Mouse (Mus musculus) intestine, embryonic 14.5 days (tissue): ENCODE data around the gene Wdr13. TPM values are rescaled to one million over a fixed set of nuclear protein-coding genes. Genes with fewer than 3 reads are reported as not detected.
"Not testable (repeated sequence)": the region's sequence is repeated elsewhere in the genome, so short reads cannot be mapped to it uniquely, and the experiment has no call there.

Experiments
- ATAC-seq: fragments of 200-750 bp; cut with Nextera tagmentation; replicated peaks from 2 replicates; pipeline ENCODE4 v1.8.0; 2017; ENCODE audit warnings: low read depth, moderate number of reproducible peaks, moderate TSS enrichment, moderate library complexity; ENCODE audit not compliant: low FRiP score, low TSS enrichment
- DNase-seq: peaks from one replicate; pipeline ENCODE4 v3.0.0-alpha.2; 2018; ENCODE audit warnings: low spot score
- H3K27ac ChIP-seq: fragments of 300-500 bp; sonication (generic); 2 replicates; pipeline ENCODE4 v1.5.1; 2014; ENCODE audit warnings: low read depth, mild to moderate bottlenecking, control low read depth
- H3K27me3 ChIP-seq: fragments of 300-500 bp; sonication (generic); replicated peaks from 2 replicates; pipeline ENCODE4 v1.6.1; 2014; ENCODE audit warnings: low read length, control low read depth; ENCODE audit not compliant: control insufficient read depth, insufficient read depth
- H3K36me3 ChIP-seq: fragments of 300-500 bp; sonication (generic); 2 replicates; pipeline ENCODE4 v1.6.1; 2014; ENCODE audit warnings: low read length, control low read depth; ENCODE audit not compliant: control insufficient read depth, insufficient read depth
- H3K4me1 ChIP-seq: fragments of 300-500 bp; sonication (generic); replicated peaks from 2 replicates; pipeline ENCODE4 v1.6.1; 2014; ENCODE audit warnings: low read length, control low read depth, mixed read lengths; ENCODE audit not compliant: control insufficient read depth, insufficient read depth
- H3K4me2 ChIP-seq: fragments of 300-500 bp; sonication (generic); 2 replicates; pipeline ENCODE4 v1.6.1; 2014; ENCODE audit warnings: low read length
- H3K4me3 ChIP-seq: fragments of 300-500 bp; sonication (generic); 2 replicates; pipeline ENCODE4 v1.5.1; 2014; ENCODE audit warnings: low read depth, low read length, control low read depth, mixed read lengths
- H3K9ac ChIP-seq: fragments of 300-500 bp; sonication (generic); 2 replicates; pipeline ENCODE4 v1.6.1; 2014; ENCODE audit warnings: mild to moderate bottlenecking, low read length
- H3K9me3 ChIP-seq: fragments of 300-500 bp; sonication (generic); 2 replicates; pipeline ENCODE4 v1.6.1; 2016; ENCODE audit warnings: low read length, control low read depth; ENCODE audit not compliant: control insufficient read depth
- WGBS: fragments of 180-500 bp; shearing (Covaris S2); extraction: QIAGEN DNeasy Blood & Tissue Kit; methylation state at CpG from one replicate; pipeline ENCODE4 v1.1.7; 2014; 5-methylcytosine and 5-hydroxymethylcytosine counted together
- polyA plus RNA-seq: library from polyadenylated mRNA; unstranded; fragments of >200 nt; fragmentation: Nextera tagmentation; extraction: Ambion mirVana; gene quantifications from 2 replicates; pipeline ENCODE4 v1.2.1, GENCODE M21; 2014

The Wdr13 gene
- polyA plus RNA-seq, 1 experiment from 2014 or later, result 23.3 TPM

- Histone ChIP-seq H3K27me3 (no peaks in the 10 kb centered on the region), H3K4me2 (peak overlapping the region; percentile 46), H3K27ac (no peak overlapping the region), H3K4me1 (0 out of 2 replicates have a peak, but pooled peaks cover 4% of the 10 kb centered on the region), H3K4me3 (peak overlapping the region; percentile 31), H3K9ac (peak overlapping the region; percentile 29; the same call in 1 of the 2 replicates), H3K36me3 (no peaks in the 10 kb centered on the region), H3K9me3 (no peaks in the 10 kb centered on the region)
- DNase-seq (peak; percentile 90), ATAC-seq (peak; percentile 97)
- whole genome bisulfite sequencing, result 12% methylated on average over 17 of the region's 19 CpGs
These were observed 35.9 kb downstream of the Wdr13 start for GRCm38 (mm10) chrX:8096787-8097242.

DNA sequence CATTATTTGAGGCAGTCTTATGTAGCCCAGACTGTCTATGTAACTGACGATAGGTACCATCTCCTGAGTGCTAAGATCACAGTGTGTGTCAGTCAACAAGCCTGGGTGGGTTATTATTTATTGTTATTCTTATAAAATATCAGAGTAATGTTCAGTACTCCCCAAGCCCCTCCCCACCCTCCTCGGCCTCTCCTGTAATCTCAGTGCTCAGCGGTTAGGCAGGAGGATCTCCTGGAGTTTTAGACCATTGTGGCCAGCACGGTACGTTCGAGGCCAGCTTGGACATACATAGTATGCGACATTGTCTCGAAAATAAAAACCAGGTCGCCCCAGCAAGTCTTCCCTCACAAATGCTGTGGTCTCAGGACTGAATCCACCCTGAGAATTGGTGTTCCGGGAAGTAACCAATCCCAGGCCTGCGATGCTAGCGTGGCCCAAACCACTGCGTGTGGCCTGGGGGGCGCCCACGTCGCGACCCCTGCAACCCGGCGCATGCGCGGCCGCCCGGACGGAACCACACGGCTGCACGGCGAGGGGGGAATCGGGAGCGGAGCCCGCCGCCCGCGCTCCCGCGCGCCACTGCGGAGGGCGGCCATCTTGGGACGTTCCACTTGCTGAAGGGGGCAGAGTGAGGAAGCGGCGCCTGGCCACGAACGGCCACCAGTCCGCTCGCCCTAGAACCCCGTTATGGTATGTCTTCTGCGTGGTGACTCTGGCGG lies 36.5 kb downstream of the Wdr13 start:
- peak; percentile 94 for ATAC-seq
- H3K27ac ChIP-seq, DNase-seq, H3K4me1 ChIP-seq, H3K9me3 ChIP-seq, H3K27me3 ChIP-seq, H3K36me3 ChIP-seq: not testable (repeated sequence)
- WGBS, result 7% methylated on average over 18 of the region's 48 CpGs
- H3K9ac ChIP-seq, result 0 out of 2 replicates have a peak overlapping the region, but pooled peaks have one; percentile 12
- H3K4me3 ChIP-seq, result peak overlapping the region; percentile 25
- peak overlapping the region; percentile 44 for H3K4me2 ChIP-seq

DNA sequence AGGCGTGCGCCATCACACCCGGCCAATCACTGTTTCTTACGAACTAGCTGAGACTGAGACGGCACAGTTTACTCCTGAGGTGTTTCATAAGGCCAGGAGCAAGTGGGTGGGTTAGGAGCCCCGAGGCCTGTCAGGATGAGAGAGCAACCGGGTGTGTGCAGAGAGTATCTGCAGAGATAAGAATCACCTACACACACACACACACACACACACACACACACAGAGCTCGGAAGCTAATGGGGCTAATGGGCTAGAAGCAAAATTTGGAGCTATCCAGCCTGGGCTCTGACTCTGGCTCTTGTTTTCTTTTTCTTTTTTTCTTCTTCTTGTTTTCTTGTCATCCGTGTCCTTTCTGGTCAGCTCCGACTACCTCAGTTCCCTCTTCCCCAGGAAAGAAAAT lies 37.1 kb downstream of the Wdr13 start:
- no peaks in the 10 kb centered on the region for H3K36me3 ChIP-seq
- H3K9me3 ChIP-seq, result no peaks in the 10 kb centered on the region
- WGBS, result 77% methylated on average over 10 of the region's 10 CpGs
- DNase-seq, result no peak
- H3K4me2 ChIP-seq, result peak overlapping the region; percentile 44
- H3K27me3 ChIP-seq, result no peaks in the 10 kb centered on the region
- H3K4me3 ChIP-seq, result peak overlapping the region; percentile 25; the same call in 1 of the 2 replicates
- 0 out of 2 replicates have a peak, but pooled peaks cover 1% of the 10 kb centered on the region for H3K4me1 ChIP-seq
- no peak overlapping the region for H3K27ac ChIP-seq
- H3K9ac ChIP-seq, result 0 out of 2 replicates have a peak overlapping the region, but pooled peaks have one; percentile 12
- no peak for ATAC-seq

DNA sequence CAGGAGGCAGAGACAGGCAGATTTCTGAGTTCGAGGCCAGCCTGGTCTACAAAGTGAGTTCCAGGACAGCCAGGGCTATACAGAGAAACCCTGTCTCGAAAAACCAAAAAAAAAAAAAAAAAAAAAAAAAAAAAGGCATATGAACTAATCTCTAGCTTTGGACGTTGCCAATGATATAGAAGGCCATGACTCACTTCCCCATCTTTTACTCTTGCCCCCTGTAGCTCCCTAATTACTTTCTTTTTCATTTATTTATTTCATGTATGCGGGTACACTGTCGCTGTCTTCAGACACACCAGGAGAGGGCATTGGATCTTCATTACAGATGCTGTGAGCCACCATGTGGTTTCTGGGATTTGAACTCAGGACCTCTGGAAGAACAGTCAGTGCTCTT lies 41.7 kb downstream of the Wdr13 start:
- not testable (repeated sequence) for H3K4me1 ChIP-seq, H3K4me2 ChIP-seq, H3K27ac ChIP-seq, H3K4me3 ChIP-seq, DNase-seq, H3K27me3 ChIP-seq, H3K9me3 ChIP-seq, ATAC-seq, H3K9ac ChIP-seq, H3K36me3 ChIP-seq
- 91% methylated on average over 4 of the region's 5 CpGs for WGBS

- 84% methylated on average over 14 of the region's 14 CpGs for WGBS
- no peak for ATAC-seq
- Histone ChIP-seq H3K36me3 (no peaks in the 10 kb centered on the region), H3K4me2 (no peak within 1 kb of the TSS), H3K9me3 (no peaks in the 10 kb centered on the region), H3K27me3 (no peaks in the 10 kb centered on the region), H3K4me3 (no peak within 1 kb of the TSS), H3K27ac (no peak within 1 kb of the TSS), H3K9ac (no peak within 1 kb of the TSS), H3K4me1 (no peaks in the 10 kb centered on the region)
- no peak for DNase-seq
These were observed 42.2 kb downstream of the Wdr13 start, which contains the start of gene Was for GRCm38 (mm10) chrX:8090346-8090953. TSS of gene Was (minus strand) at chrX:8090498.

DNA sequence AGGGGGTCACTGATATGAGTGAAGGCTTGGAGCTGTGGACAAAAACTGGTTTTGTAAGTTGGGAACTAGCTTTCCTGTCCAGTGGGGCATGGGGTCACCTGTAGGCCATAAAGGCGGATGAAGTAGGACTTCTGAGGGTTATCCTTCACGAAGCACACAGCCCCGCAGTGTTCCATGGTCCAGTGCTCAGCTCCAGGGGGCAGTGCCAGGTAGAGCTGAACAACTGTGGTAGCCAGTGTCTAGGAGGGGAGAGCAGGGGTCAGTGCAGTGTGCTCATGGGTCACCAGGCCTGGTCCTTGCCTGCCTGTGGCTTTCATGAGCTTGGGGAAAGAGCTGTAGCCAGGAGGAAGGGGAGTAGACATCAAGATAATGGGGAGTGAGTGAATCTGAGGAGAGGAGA lies 42.9 kb downstream of the Wdr13 start:
- DNase-seq (no peak), ATAC-seq (no peak)
- H3K9me3 ChIP-seq, result no peaks in the 10 kb centered on the region
- H3K9ac ChIP-seq, result no peak overlapping the region
- no peak overlapping the region for H3K4me3 ChIP-seq
- H3K4me1 ChIP-seq, result no peaks in the 10 kb centered on the region
- H3K27ac ChIP-seq, result no peak overlapping the region
- WGBS, result 83% methylated on average over 3 of the region's 3 CpGs
- no peaks in the 10 kb centered on the region for H3K27me3 ChIP-seq
- no peak overlapping the region for H3K4me2 ChIP-seq
- no peaks in the 10 kb centered on the region for H3K36me3 ChIP-seq

DNA sequence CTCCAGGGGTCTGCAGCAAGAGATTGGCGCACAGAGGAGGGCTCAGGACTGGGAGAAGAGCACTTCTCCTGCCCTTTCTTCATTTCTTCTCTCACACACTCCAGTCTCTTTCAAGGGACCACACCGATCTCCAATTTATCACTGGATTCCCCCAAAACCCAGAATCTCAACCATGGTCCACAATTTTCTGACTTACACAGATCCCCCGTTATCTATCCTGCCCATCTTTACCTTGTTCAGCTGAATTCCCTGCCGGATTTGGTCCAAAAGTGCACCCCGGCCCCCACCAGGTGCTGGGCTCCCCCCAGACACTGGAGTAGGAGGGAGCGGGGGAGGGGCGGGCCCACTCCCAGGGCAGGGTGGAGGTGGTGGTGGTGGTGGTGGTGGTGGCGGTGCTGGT lies 47.1 kb downstream of the Wdr13 start:
- H3K27me3 ChIP-seq, result no peaks in the 10 kb centered on the region
- ATAC-seq (no peak), DNase-seq (no peak)
- 84% methylated on average over 8 of the region's 8 CpGs for WGBS
- no peaks in the 10 kb centered on the region for H3K36me3 ChIP-seq
- H3K9me3 ChIP-seq, result no peaks in the 10 kb centered on the region
- H3K27ac ChIP-seq, result no peak overlapping the region
- no peak overlapping the region for H3K4me2 ChIP-seq
- no peaks in the 10 kb centered on the region for H3K4me1 ChIP-seq
- no peak overlapping the region for H3K4me3 ChIP-seq
- H3K9ac ChIP-seq, result no peak overlapping the region

- Histone ChIP-seq H3K36me3 (no peaks in the 10 kb centered on the region), H3K4me3 (no peak overlapping the region), H3K9me3 (no peaks in the 10 kb centered on the region), H3K4me2 (no peak overlapping the region), H3K4me1 (no peaks in the 10 kb centered on the region), H3K9ac (no peak overlapping the region), H3K27ac (no peak overlapping the region), H3K27me3 (no peaks in the 10 kb centered on the region)
- ATAC-seq (no peak), DNase-seq (no peak)
- WGBS, result 76% methylated on average over 6 of the region's 6 CpGs
These were observed 47.9 kb downstream of the Wdr13 start for GRCm38 (mm10) chrX:8084771-8085259.
